Mouse (Mus musculus): Measurements from ENCODE around the gene Flvcr1. TPM values are rescaled to one million over a fixed set of nuclear protein-coding genes. Genes with fewer than 3 reads are reported as not detected.
"Not testable (repeated sequence)": the region's sequence is repeated elsewhere in the genome, so short reads cannot be mapped to it uniquely, and the experiment has no call there.

The Flvcr1 gene
- polyA plus RNA-seq, 1 experiment = 56.7 TPM

DNA sequence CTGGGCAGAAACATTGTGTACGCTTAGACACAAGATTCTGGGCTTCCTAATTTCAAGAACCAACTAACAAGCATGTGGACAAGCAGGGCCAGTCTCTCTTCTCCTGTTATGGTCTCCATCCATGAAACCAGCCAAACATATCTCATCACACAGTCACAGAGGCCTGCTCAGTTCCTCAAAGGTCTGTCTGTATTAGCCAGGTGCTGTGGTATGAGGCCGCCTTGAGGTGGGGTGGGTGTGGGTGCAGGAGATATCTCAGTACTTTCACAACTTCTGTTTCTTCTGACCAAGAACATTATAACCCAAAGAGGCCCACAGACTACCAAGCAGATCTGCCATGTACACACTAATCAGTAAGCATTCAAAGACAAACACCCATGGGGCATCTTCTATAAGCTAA is 19.3 kb upstream of the Flvcr1 start:
- Histone ChIP-seq H3K27me3 (ENCODE audit: control insufficient read depth, insufficient read depth, low read length) (no peaks in the 10 kb centered on the region), H3K4me3 (ENCODE audit: control insufficient read depth, insufficient read depth, low read length) (no peak overlapping the region), H3K36me3 (ENCODE audit: control insufficient read depth, insufficient read depth, low read length) (no peaks in the 10 kb centered on the region), H3K27ac (ENCODE audit: control insufficient read depth, insufficient read depth, low read length) (no peak overlapping the region), H3K4me1 (replicated peaks; ENCODE audit: control insufficient read depth, insufficient read depth, low read length) (no peaks in the 10 kb centered on the region)
- no peak for TF ChIP-seq POLR2A (IDR thresholded peaks at IDR 0.05; ENCODE audit: control insufficient read depth, extremely low read depth, insufficient read depth, low read length, poor library complexity)
- TF ChIP-seq CTCF (IDR thresholded peaks at IDR 0.05; ENCODE audit: borderline replicate concordance, control insufficient read depth, extremely low read depth, insufficient read depth, low read length, poor library complexity) = no peak
- 97% methylated on average over 2 of the region's 2 CpGs for WGBS
- no peak for DNase-seq

DNA sequence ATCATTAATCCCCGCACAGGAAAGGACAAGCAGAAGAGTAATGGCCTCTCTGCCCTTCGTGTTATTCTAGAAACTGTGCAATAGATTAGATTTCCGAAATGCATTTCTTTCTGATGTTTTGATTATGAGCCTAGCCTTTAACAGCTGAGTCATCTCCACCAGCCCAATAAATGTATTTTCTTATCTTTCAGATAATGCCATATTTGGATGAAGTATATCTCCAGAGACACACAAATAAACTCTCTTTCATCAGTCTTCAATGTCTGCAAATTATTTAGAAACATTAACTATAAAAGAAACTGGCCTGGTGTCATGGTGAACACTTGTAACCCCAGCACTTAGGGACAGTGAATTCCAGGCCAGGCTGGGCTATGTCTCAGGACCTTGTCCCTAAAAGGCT is 16.7 kb upstream of the Flvcr1 start:
- H3K4me3 ChIP-seq (ENCODE audit: control insufficient read depth, insufficient read depth, low read length) = no peak overlapping the region
- H3K27ac ChIP-seq (ENCODE audit: control insufficient read depth, insufficient read depth, low read length) = no peak overlapping the region
- no peaks in the 10 kb centered on the region for H3K36me3 ChIP-seq (ENCODE audit: control insufficient read depth, insufficient read depth, low read length)
- DNase-seq = no peak
- no peaks in the 10 kb centered on the region for H3K4me1 ChIP-seq (replicated peaks; ENCODE audit: control insufficient read depth, insufficient read depth, low read length)
- TF ChIP-seq CTCF (IDR thresholded peaks at IDR 0.05; ENCODE audit: borderline replicate concordance, control insufficient read depth, extremely low read depth, insufficient read depth, low read length, poor library complexity) (no peak), POLR2A (IDR thresholded peaks at IDR 0.05; ENCODE audit: control insufficient read depth, extremely low read depth, insufficient read depth, low read length, poor library complexity) (no peak)
- 87% methylated on average over 3 of the region's 3 CpGs for WGBS
- no peaks in the 10 kb centered on the region for H3K27me3 ChIP-seq (ENCODE audit: control insufficient read depth, insufficient read depth, low read length)

DNA sequence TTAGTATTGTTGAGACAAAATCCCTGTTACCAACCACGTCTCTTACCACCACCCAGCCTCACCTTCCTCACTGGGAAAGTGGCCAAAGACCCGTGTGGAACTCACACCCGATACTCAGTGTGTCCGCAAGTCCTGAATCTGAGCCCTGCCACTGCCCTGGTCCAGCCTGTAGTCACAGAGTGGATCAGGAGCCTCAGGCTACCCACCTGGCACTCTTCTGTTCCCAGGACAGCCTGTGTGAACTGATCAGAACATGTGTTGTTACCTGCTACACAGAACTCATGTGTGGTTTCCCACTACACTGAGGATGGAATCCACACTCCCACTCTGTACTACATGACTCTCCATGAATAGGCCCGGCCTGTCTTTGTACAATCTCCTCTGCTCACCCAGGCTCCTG is 16.1 kb upstream of the Flvcr1 start:
- TF ChIP-seq POLR2A (IDR thresholded peaks at IDR 0.05; ENCODE audit: control insufficient read depth, extremely low read depth, insufficient read depth, low read length, poor library complexity) (no peak), CTCF (IDR thresholded peaks at IDR 0.05; ENCODE audit: borderline replicate concordance, control insufficient read depth, extremely low read depth, insufficient read depth, low read length, poor library complexity) (no peak)
- no peak for DNase-seq
- Histone ChIP-seq H3K4me3 (ENCODE audit: control insufficient read depth, insufficient read depth, low read length) (no peak overlapping the region), H3K4me1 (replicated peaks; ENCODE audit: control insufficient read depth, insufficient read depth, low read length) (no peaks in the 10 kb centered on the region), H3K36me3 (ENCODE audit: control insufficient read depth, insufficient read depth, low read length) (no peaks in the 10 kb centered on the region), H3K27ac (ENCODE audit: control insufficient read depth, insufficient read depth, low read length) (no peak overlapping the region), H3K27me3 (ENCODE audit: control insufficient read depth, insufficient read depth, low read length) (no peaks in the 10 kb centered on the region)
- 86% methylated on average over 5 of the region's 5 CpGs for WGBS

DNA sequence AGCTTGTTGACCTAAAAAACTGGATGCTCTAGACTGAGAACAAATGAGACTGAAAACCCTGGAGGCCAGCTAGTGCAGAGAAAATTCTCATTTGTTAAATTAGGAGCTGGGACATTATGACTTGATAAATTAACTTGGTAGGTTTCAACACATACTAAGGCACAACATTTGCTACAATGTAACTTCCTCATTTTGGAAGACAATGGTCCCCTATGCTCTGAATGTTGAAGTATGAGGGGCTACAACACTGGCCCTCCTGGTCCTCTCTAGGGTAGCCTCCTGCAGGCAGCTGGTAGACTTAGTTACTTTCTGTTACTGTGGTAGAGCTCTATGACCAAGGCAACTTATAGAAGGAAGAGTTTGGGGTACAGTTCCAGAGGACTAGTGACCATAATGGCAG is 15.4 kb upstream of the Flvcr1 start:
- no peak overlapping the region for H3K4me3 ChIP-seq (ENCODE audit: control insufficient read depth, insufficient read depth, low read length)
- TF ChIP-seq POLR2A (IDR thresholded peaks at IDR 0.05; ENCODE audit: control insufficient read depth, extremely low read depth, insufficient read depth, low read length, poor library complexity) (no peak), CTCF (IDR thresholded peaks at IDR 0.05; ENCODE audit: borderline replicate concordance, control insufficient read depth, extremely low read depth, insufficient read depth, low read length, poor library complexity) (no peak)
- no peak overlapping the region for H3K27ac ChIP-seq (ENCODE audit: control insufficient read depth, insufficient read depth, low read length)
- H3K27me3 ChIP-seq (ENCODE audit: control insufficient read depth, insufficient read depth, low read length) = no peaks in the 10 kb centered on the region
- DNase-seq = no peak
- no peaks in the 10 kb centered on the region for H3K36me3 ChIP-seq (ENCODE audit: control insufficient read depth, insufficient read depth, low read length)
- no peaks in the 10 kb centered on the region for H3K4me1 ChIP-seq (replicated peaks; ENCODE audit: control insufficient read depth, insufficient read depth, low read length)

DNA sequence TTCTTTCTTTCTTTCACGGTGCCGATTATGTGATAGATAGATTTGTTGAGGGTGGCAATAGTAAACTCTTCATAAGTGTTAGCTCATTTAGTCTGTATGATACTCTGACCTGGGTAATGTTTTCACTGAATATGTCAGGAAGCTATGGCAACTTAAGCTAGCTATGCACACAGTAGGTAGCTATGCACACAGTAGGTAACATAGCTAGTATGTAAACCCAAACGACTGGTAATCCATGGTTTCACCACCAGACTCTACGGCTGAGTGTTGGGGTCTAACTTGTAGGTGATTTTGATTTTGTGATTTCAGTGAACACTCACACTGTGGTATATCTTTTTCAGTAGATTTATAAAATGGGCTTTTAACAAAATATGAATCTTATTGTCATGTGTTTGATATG is 12.0 kb upstream of the Flvcr1 start:
- H3K27ac ChIP-seq (ENCODE audit: control insufficient read depth, insufficient read depth, low read length) = no peak overlapping the region
- no peak for TF ChIP-seq POLR2A (IDR thresholded peaks at IDR 0.05; ENCODE audit: control insufficient read depth, extremely low read depth, insufficient read depth, low read length, poor library complexity)
- no peak for DNase-seq
- H3K27me3 ChIP-seq (ENCODE audit: control insufficient read depth, insufficient read depth, low read length) = no peaks in the 10 kb centered on the region
- WGBS = 92% methylated on average over 4 of the region's 4 CpGs
- H3K36me3 ChIP-seq (ENCODE audit: control insufficient read depth, insufficient read depth, low read length) = no peaks in the 10 kb centered on the region
- no peak overlapping the region for H3K4me3 ChIP-seq (ENCODE audit: control insufficient read depth, insufficient read depth, low read length)
- no peaks in the 10 kb centered on the region for H3K4me1 ChIP-seq (replicated peaks; ENCODE audit: control insufficient read depth, insufficient read depth, low read length)

DNA sequence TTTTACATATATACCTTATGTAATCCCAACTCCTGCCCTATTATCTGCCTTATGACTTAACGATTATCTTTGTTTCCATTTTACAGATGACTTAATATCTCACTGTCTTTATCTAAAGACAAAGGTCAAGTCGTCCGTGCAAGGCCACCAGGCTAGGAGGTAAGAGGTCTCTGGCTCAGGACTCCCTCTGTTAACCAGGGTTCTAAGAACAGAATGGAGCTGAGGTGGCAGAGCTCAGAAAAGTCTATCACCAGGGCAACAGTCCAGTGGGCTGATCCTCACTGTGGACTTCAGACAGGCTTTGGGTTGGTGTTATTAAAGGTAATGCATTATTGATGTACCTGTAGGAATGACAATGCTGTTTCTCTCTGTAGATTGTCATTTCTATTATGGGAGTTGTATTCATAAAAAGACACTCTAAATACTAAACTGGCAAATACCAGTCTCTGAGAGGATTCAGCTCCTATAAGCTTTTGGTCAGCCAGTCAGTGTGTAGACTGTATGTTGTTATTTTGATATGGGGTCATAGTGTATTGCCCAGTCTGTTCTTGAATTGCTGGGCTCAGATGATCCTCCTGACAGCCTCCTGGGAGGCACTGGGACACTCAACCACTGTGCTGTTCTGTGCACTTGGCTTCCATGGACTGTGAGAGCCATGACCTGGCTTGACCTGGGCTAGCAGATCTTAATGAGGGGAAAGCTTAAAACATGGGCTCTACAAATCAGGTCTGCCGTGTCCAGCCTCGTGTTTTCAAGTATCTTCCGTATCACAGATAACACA is 10.8 kb upstream of the Flvcr1 start, which contains the start of gene Spata45:
Gene Spata45 (plus strand): TSS at position 86 of the 781 bp plus-strand sequence.
- Histone ChIP-seq H3K27ac (ENCODE audit: control insufficient read depth, insufficient read depth, low read length) (no peak within 1 kb of the TSS), H3K4me3 (ENCODE audit: control insufficient read depth, insufficient read depth, low read length) (no peak within 1 kb of the TSS), H3K4me1 (replicated peaks; ENCODE audit: control insufficient read depth, insufficient read depth, low read length) (no peaks in the 10 kb centered on the region), H3K27me3 (ENCODE audit: control insufficient read depth, insufficient read depth, low read length) (no peaks in the 10 kb centered on the region), H3K36me3 (ENCODE audit: control insufficient read depth, insufficient read depth, low read length) (no peaks in the 10 kb centered on the region)
- no peak for TF ChIP-seq CTCF (IDR thresholded peaks at IDR 0.05; ENCODE audit: borderline replicate concordance, control insufficient read depth, extremely low read depth, insufficient read depth, low read length, poor library complexity)
- TF ChIP-seq POLR2A (IDR thresholded peaks at IDR 0.05; ENCODE audit: control insufficient read depth, extremely low read depth, insufficient read depth, low read length, poor library complexity) = no peak
- WGBS = 88% methylated on average over 6 of the region's 6 CpGs
- no peak for DNase-seq

DNA sequence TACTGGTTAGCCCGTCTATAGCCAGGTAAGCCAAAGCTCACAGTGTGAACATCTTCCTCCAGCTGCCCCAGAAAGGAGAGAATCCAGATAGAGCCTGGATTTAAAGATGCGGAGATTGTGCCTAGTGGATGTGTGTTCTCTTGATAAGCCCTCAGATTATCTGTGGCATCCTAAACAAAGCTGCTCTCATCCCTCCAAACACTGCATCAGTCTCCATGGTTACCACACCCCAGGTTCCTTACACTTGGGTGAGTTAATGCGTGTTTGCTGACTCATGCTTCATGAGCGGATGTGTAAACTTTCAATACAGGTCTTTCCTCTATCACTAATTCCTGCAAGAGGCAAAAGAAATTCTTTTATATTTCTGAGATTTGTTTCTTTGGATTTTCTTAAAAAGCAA is 9.7 kb upstream of the Flvcr1 start:
- no peak for TF ChIP-seq POLR2A (IDR thresholded peaks at IDR 0.05; ENCODE audit: control insufficient read depth, extremely low read depth, insufficient read depth, low read length, poor library complexity)
- no peak for TF ChIP-seq CTCF (IDR thresholded peaks at IDR 0.05; ENCODE audit: borderline replicate concordance, control insufficient read depth, extremely low read depth, insufficient read depth, low read length, poor library complexity)
- Histone ChIP-seq H3K27me3 (ENCODE audit: control insufficient read depth, insufficient read depth, low read length) (no peaks in the 10 kb centered on the region), H3K4me3 (ENCODE audit: control insufficient read depth, insufficient read depth, low read length) (no peak overlapping the region), H3K27ac (ENCODE audit: control insufficient read depth, insufficient read depth, low read length) (no peak overlapping the region), H3K4me1 (replicated peaks; ENCODE audit: control insufficient read depth, insufficient read depth, low read length) (no peaks in the 10 kb centered on the region), H3K36me3 (ENCODE audit: control insufficient read depth, insufficient read depth, low read length) (no peaks in the 10 kb centered on the region)
- WGBS = 47% methylated on average over 4 of the region's 4 CpGs
- no peak for DNase-seq

DNA sequence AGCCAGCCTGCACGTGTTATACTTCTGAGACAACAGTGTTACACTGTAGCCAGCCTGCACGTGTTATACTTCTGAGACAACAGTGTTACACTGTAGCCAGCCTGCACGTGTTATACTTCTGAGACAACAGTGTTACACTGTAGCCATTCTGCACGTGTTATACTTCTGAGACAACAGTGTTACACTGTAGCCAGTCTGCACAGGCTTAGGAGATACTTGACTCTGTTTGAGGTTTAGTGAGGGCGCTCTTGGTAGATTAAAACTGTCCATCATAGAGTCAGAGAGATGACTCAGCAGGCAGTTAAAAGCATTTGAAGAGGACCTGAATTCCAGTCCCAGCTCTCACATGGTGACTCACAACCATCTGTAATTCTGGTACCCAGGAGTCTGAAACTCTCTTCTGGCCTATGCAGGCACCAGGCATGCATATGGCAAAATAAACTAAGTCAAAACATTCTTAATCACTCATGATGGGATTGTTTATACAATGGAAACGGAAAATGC is 5.0 kb upstream of the Flvcr1 start:
- not testable (repeated sequence) for DNase-seq; H3K27me3 ChIP-seq (ENCODE audit: control insufficient read depth, insufficient read depth, low read length); H3K4me1 ChIP-seq (replicated peaks; ENCODE audit: control insufficient read depth, insufficient read depth, low read length); H3K36me3 ChIP-seq (ENCODE audit: control insufficient read depth, insufficient read depth, low read length); H3K27ac ChIP-seq (ENCODE audit: control insufficient read depth, insufficient read depth, low read length); H3K4me3 ChIP-seq (ENCODE audit: control insufficient read depth, insufficient read depth, low read length)
- 81% methylated on average over 6 of the region's 6 CpGs for WGBS
